Mouse (Mus musculus) neural tube, embryonic 15.5 days (tissue): ENCODE measurements at regions not wholly inside any gene's neighbourhood (a gene's known extent, or its start where the extent isn't known, plus 50 kb on each side); places are given as distances from the start of the nearest gene placed in this dataset.

Experiments
- ATAC-seq: fragments of 200-750 bp; cut with Nextera tagmentation; 2 replicates; pipeline ENCODE4 v1.8.0; 2017; ENCODE audit warnings: mild to moderate bottlenecking, moderate TSS enrichment, moderate library complexity; ENCODE audit not compliant: low FRiP score
- H3K27ac ChIP-seq: fragments of 300-500 bp; sonication (generic); replicated peaks from 2 replicates; pipeline ENCODE4 v1.5.1; 2015; ENCODE audit warnings: mild to moderate bottlenecking, inconsistent platforms
- H3K27me3 ChIP-seq: fragments of 300-500 bp; sonication (generic); replicated peaks from 2 replicates; pipeline ENCODE4 v1.6.1; 2015; ENCODE audit warnings: inconsistent platforms
- H3K36me3 ChIP-seq: fragments of 300-500 bp; sonication (generic); 2 replicates; pipeline ENCODE4 v1.6.1; 2015; ENCODE audit warnings: inconsistent platforms
- H3K4me1 ChIP-seq: fragments of 300-500 bp; sonication (generic); 2 replicates; pipeline ENCODE4 v1.6.1; 2015; ENCODE audit warnings: inconsistent platforms
- H3K4me2 ChIP-seq: fragments of 300-500 bp; sonication (generic); 2 replicates; pipeline ENCODE4 v1.6.1; 2015; ENCODE audit warnings: inconsistent platforms, mild to moderate bottlenecking, moderate library complexity
- H3K4me3 ChIP-seq: fragments of 300-500 bp; sonication (generic); replicated peaks from 2 replicates; pipeline ENCODE4 v1.5.1; 2015; ENCODE audit warnings: mild to moderate bottlenecking, inconsistent platforms
- H3K9ac ChIP-seq: fragments of 300-500 bp; sonication (generic); replicated peaks from 2 replicates; pipeline ENCODE4 v1.6.1; 2015; ENCODE audit warnings: mild to moderate bottlenecking, inconsistent platforms
- H3K9me3 ChIP-seq: fragments of 300-500 bp; sonication (generic); replicated peaks from 2 replicates; pipeline ENCODE4 v1.6.1; 2016; ENCODE audit warnings: inconsistent platforms
- WGBS: fragments of 180-500 bp; shearing (Covaris S2); methylation state at CpG from one replicate; pipeline ENCODE4 v1.1.7; 2015; ENCODE audit warnings: mixed read lengths; 5-methylcytosine and 5-hydroxymethylcytosine counted together

- no peaks in the 10 kb centered on the region for H3K9me3 ChIP-seq
- H3K36me3 ChIP-seq = no peaks in the 10 kb centered on the region
- no peak overlapping the region for H3K4me3 ChIP-seq
- no peak overlapping the region for H3K27ac ChIP-seq
- H3K4me2 ChIP-seq = no peak overlapping the region
- H3K27me3 ChIP-seq = no peaks in the 10 kb centered on the region
- H3K4me1 ChIP-seq = no peaks in the 10 kb centered on the region
- H3K9ac ChIP-seq = no peak overlapping the region
- ATAC-seq = no peak
- WGBS = 82% methylated on average over 2 of the region's 2 CpGs
Measured at GRCm38 (mm10) chr6:93478521-93478920, 535.2 kb upstream of the Adamts9 start.

- whole genome bisulfite sequencing = 32% methylated on average over 1 of the region's 1 CpGs
- Histone ChIP-seq H3K4me1 (no peaks in the 10 kb centered on the region), H3K27ac (no peak overlapping the region), H3K4me2 (no peak overlapping the region), H3K27me3 (no peaks in the 10 kb centered on the region), H3K4me3 (no peak overlapping the region), H3K9me3 (no peaks in the 10 kb centered on the region), H3K36me3 (no peaks in the 10 kb centered on the region), H3K9ac (no peak overlapping the region)
- no peak for ATAC-seq
Measured at GRCm38 (mm10) chr6:93474981-93475380, 531.7 kb upstream of the Adamts9 start.

- Histone ChIP-seq H3K27me3 (no peaks in the 10 kb centered on the region), H3K4me3 (no peak overlapping the region), H3K27ac (no peak overlapping the region), H3K9ac (no peak overlapping the region), H3K36me3 (no peaks in the 10 kb centered on the region), H3K4me1 (0 out of 2 replicates have a peak, but pooled peaks cover 1% of the 10 kb centered on the region), H3K9me3 (no peaks in the 10 kb centered on the region), H3K4me2 (no peak overlapping the region)
- 96% methylated on average over 5 of the region's 5 CpGs for WGBS
- no peak for ATAC-seq
Measured at GRCm38 (mm10) chr6:93467867-93468266, 524.6 kb upstream of the Adamts9 start.

DNA sequence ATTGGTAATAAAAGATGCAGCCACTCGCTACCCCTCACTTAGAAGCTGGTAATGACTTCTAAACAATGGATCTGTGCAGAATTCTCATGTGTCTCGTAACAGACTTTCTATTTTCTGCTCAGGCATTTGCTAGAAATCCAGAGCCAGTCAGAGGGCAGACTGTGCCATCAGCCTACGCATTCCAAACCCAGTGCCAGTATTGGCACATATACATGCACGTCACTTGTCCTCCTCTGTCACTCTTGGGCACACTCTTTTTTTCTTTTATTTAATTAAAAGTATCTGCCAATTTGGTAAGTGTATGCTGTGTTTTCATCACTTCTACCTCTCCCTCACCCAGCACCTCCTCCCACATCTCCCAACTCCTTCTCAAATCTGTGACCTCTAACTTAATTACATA, 519.6 kb upstream of the Adamts9 start:
- no peak overlapping the region for H3K9ac ChIP-seq
- WGBS = 47% methylated on average over 4 of the region's 4 CpGs
- ATAC-seq = no peak
- no peaks in the 10 kb centered on the region for H3K36me3 ChIP-seq
- H3K27me3 ChIP-seq = no peaks in the 10 kb centered on the region
- no peak overlapping the region for H3K27ac ChIP-seq
- H3K4me1 ChIP-seq = peaks cover 10% of the 10 kb centered on the region; the same call in 1 of the 2 replicates
- no peak overlapping the region for H3K4me3 ChIP-seq
- no peaks in the 10 kb centered on the region for H3K9me3 ChIP-seq
- H3K4me2 ChIP-seq = no peak overlapping the region

- H3K4me2 ChIP-seq = no peak overlapping the region
- H3K36me3 ChIP-seq = no peaks in the 10 kb centered on the region
- no peaks in the 10 kb centered on the region for H3K9me3 ChIP-seq
- H3K9ac ChIP-seq = no peak overlapping the region
- 86% methylated on average over 3 of the region's 3 CpGs for WGBS
- H3K4me1 ChIP-seq = peaks cover 10% of the 10 kb centered on the region; the same call in 1 of the 2 replicates
- H3K27ac ChIP-seq = no peak overlapping the region
- no peak for ATAC-seq
- no peaks in the 10 kb centered on the region for H3K27me3 ChIP-seq
- H3K4me3 ChIP-seq = no peak overlapping the region
Measured at GRCm38 (mm10) chr6:93461374-93461773, 518.1 kb upstream of the Adamts9 start.

- H3K4me2 ChIP-seq = no peak overlapping the region
- peaks cover 6% of the 10 kb centered on the region; the same call in 1 of the 2 replicates for H3K4me1 ChIP-seq
- H3K9ac ChIP-seq = no peak overlapping the region
- no peak for ATAC-seq
- H3K4me3 ChIP-seq = no peak overlapping the region
- H3K9me3 ChIP-seq = no peaks in the 10 kb centered on the region
- H3K27me3 ChIP-seq = no peaks in the 10 kb centered on the region
- no peaks in the 10 kb centered on the region for H3K36me3 ChIP-seq
- no peak overlapping the region for H3K27ac ChIP-seq
- WGBS = 78% methylated on average over 4 of the region's 4 CpGs
Measured at GRCm38 (mm10) chr6:93457613-93458012, 514.3 kb upstream of the Adamts9 start.

DNA sequence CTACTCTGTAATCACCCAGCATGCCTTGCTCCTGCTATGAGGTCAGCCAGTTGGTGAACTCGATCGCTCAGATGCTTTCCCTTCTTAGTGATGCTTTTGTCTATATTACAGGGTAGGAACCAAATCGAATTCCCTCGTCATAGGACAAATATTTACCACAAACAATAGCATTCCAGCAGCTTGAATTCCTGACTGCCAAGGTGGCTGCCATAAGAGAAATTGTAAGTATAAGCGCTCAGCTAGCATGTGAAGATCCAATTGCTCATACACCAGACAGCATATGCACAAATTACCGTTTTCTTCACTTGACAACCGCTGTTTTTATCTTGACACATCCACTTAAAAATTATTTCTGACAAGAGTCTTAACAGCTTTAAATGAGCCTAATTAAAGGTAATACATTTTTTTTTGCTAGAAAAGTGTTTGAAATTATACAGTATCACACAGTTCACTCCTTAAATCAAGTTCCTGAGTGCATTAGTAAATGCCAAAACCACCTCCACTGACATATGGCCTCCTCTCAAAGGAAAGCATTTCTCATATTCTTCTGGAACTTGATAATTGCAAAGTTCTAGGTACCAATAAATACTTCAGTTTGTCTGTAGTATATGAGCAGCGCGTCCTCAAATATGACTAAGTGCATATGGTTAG, 513.2 kb upstream of the Adamts9 start:
- ATAC-seq = no peak
- no peak overlapping the region for H3K9ac ChIP-seq
- H3K4me1 ChIP-seq = peaks cover 2% of the 10 kb centered on the region; the same call in 1 of the 2 replicates
- WGBS = 90% methylated on average over 9 of the region's 9 CpGs
- no peak overlapping the region for H3K4me3 ChIP-seq
- H3K27ac ChIP-seq = no peak overlapping the region
- H3K27me3 ChIP-seq = no peaks in the 10 kb centered on the region
- no peak overlapping the region for H3K4me2 ChIP-seq
- no peaks in the 10 kb centered on the region for H3K36me3 ChIP-seq
- no peaks in the 10 kb centered on the region for H3K9me3 ChIP-seq

GRCm38 (mm10) chr6:93445568-93445967, 502.3 kb upstream of the Adamts9 start:
- Histone ChIP-seq H3K36me3 (no peaks in the 10 kb centered on the region), H3K4me1 (peaks cover 11% of the 10 kb centered on the region), H3K4me3 (no peak overlapping the region), H3K4me2 (no peak overlapping the region), H3K27ac (no peak overlapping the region), H3K9me3 (no peaks in the 10 kb centered on the region), H3K27me3 (no peaks in the 10 kb centered on the region), H3K9ac (no peak overlapping the region)
- ATAC-seq = no peak
- WGBS = 83% methylated on average over 16 of the region's 16 CpGs

- 69% methylated on average over 5 of the region's 5 CpGs for WGBS
- H3K27me3 ChIP-seq = no peaks in the 10 kb centered on the region
- no peaks in the 10 kb centered on the region for H3K36me3 ChIP-seq
- H3K4me1 ChIP-seq = peaks cover 11% of the 10 kb centered on the region
- H3K9me3 ChIP-seq = no peaks in the 10 kb centered on the region
- H3K4me2 ChIP-seq = no peak overlapping the region
- ATAC-seq = no peak
- no peak overlapping the region for H3K9ac ChIP-seq
- no peak overlapping the region for H3K27ac ChIP-seq
- no peak overlapping the region for H3K4me3 ChIP-seq
Measured at GRCm38 (mm10) chr6:93445124-93445523, 501.8 kb upstream of the Adamts9 start.

- Histone ChIP-seq H3K27me3 (no peaks in the 10 kb centered on the region), H3K4me3 (no peak overlapping the region), H3K4me1 (peaks cover 11% of the 10 kb centered on the region), H3K27ac (0 out of 2 replicates have a peak overlapping the region, but pooled peaks have one; percentile 4), H3K9ac (no peak overlapping the region), H3K4me2 (peak overlapping the region; percentile 31), H3K36me3 (no peaks in the 10 kb centered on the region), H3K9me3 (no peaks in the 10 kb centered on the region)
- peak; percentile 50; the same call in 1 of the 2 replicates for ATAC-seq
- 25% methylated on average over 11 of the region's 11 CpGs for WGBS
Measured at GRCm38 (mm10) chr6:93443766-93444557, 500.7 kb upstream of the Adamts9 start.

GRCm38 (mm10) chr6:93433446-93433845, 490.2 kb upstream of the Adamts9 start:
- WGBS = 74% methylated on average over 1 of the region's 1 CpGs
- Histone ChIP-seq H3K27ac (no peak overlapping the region), H3K9ac (no peak overlapping the region), H3K4me3 (no peak overlapping the region), H3K27me3 (no peaks in the 10 kb centered on the region), H3K4me2 (no peak overlapping the region), H3K9me3 (no peaks in the 10 kb centered on the region), H3K36me3 (no peaks in the 10 kb centered on the region), H3K4me1 (no peaks in the 10 kb centered on the region)
- no peak for ATAC-seq

DNA sequence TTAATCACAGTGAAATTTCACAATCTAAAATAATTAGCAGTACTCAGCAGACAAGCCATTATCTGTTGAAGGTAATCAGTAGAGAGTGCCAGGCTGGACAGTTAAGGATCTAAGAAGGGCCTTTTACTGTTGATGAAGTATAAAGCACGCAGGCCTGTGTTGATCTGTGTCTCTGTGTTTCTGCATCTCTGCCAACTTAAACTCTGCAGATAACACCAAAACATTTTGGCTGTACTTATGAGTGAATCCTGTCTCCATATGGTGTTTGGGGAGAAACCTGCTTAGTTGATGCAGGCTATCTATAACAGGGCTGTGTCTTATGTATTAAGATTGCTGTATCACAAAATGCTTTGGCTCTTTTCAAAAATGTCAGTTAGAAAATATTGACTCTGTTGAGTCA, 482.8 kb upstream of the Adamts9 start:
- Histone ChIP-seq H3K4me1 (no peaks in the 10 kb centered on the region), H3K9ac (no peak overlapping the region), H3K36me3 (no peaks in the 10 kb centered on the region), H3K9me3 (no peaks in the 10 kb centered on the region), H3K4me2 (no peak overlapping the region), H3K27me3 (no peaks in the 10 kb centered on the region), H3K27ac (no peak overlapping the region), H3K4me3 (no peak overlapping the region)
- WGBS = 54% methylated on average over 1 of the region's 1 CpGs
- no peak for ATAC-seq
